Mouse (Mus musculus) lung, adult 2 months (tissue): ENCODE results near the gene Ptk7.

ENCODE experiments used
- CTCF ChIP-seq: fragments of 200-500 bp; IDR thresholded peaks from 2 replicates; pipeline ENCODE4 v1.5.1; 2011; ENCODE audit warnings: mild to moderate bottlenecking, low read length, control low read depth; ENCODE audit not compliant: insufficient read depth
- POLR2A ChIP-seq: fragments of 200-500 bp; IDR thresholded peaks from 2 replicates; pipeline ENCODE4 v1.6.1; 2011; ENCODE audit warnings: low read depth, mild to moderate bottlenecking, control low read depth, low read length, borderline replicate concordance; ENCODE audit errors: extremely low read depth

- TF ChIP-seq POLR2A (peak; percentile 19; the same call in 1 of the 2 replicates), CTCF (no peak)
Measured at GRCm38 (mm10) chr17:46627409-46627808, 1.9 kb downstream of the Ptk7 start.
